Mouse (Mus musculus): ENCODE measurements around the gene Atf5. TPM values are rescaled to one million over a fixed set of nuclear protein-coding genes. Genes with fewer than 3 reads are reported as not detected.

Gene Atf5
- total RNA-seq (2014; rRNA removed), result 10.1 and 15.8 TPM in 2 replicates
- 4.1 and 4.4 TPM in 2 replicates for polyA plus RNA-seq (2015; fragmentation: Nextera tagmentation; extraction: Ambion mirVana)

- H3K36me3 ChIP-seq (ENCODE audit: insufficient read depth, low read length), result no peaks in the 10 kb centered on the region
- DNase-seq (ENCODE audit: low spot score), result peak; percentile 72
- peak within 1 kb of the TSS; percentile 85 for H3K4me3 ChIP-seq (ENCODE audit: low read length)
- TF ChIP-seq CTCF (IDR thresholded peaks at IDR 0.05; ENCODE audit: low read depth), result no peak
- WGBS, result under 1% methylated on average over 38 of the region's 57 CpGs
- H3K4me1 ChIP-seq (ENCODE audit: insufficient read depth, low read length), result peaks cover 23% of the 10 kb centered on the region
- H3K9me3 ChIP-seq (ENCODE audit: low read length), result no peaks in the 10 kb centered on the region
- no peaks in the 10 kb centered on the region for H3K27me3 ChIP-seq (ENCODE audit: insufficient read depth, low read length)
- H3K4me2 ChIP-seq (ENCODE audit: low read depth, low read length), result peak within 1 kb of the TSS; percentile 87
- H3K9ac ChIP-seq (replicated peaks; ENCODE audit: low read length), result peak within 1 kb of the TSS; percentile 93
- ATAC-seq, result peak; percentile 36
- H3K27ac ChIP-seq, result peak within 1 kb of the TSS; percentile 94
These were observed at the start of gene Atf5 for GRCm38 (mm10) chr7:44816470-44817021. TSS of gene Atf5 (minus strand) at chr7:44816658.

- no peak for ATAC-seq
- Histone ChIP-seq H3K4me1 (ENCODE audit: insufficient read depth, low read length) (peaks cover 25% of the 10 kb centered on the region), H3K36me3 (ENCODE audit: insufficient read depth, low read length) (peaks cover 27% of the 10 kb centered on the region), H3K4me3 (ENCODE audit: low read length) (no peak overlapping the region), H3K9me3 (ENCODE audit: low read length) (no peaks in the 10 kb centered on the region), H3K27ac (peak overlapping the region; percentile 70; the same call in 1 of the 2 replicates), H3K4me2 (ENCODE audit: low read depth, low read length) (no peak overlapping the region), H3K27me3 (ENCODE audit: insufficient read depth, low read length) (no peaks in the 10 kb centered on the region), H3K9ac (replicated peaks; ENCODE audit: low read length) (peak overlapping the region; percentile 2; the same call in 1 of the 2 replicates)
- no peak for DNase-seq (ENCODE audit: low spot score)
- 69% methylated on average over 24 of the region's 24 CpGs for WGBS
- no peak for TF ChIP-seq CTCF (IDR thresholded peaks at IDR 0.05; ENCODE audit: low read depth)
These were observed 48.4 kb upstream of the Atf5 start for GRCm38 (mm10) chr7:44864595-44865542.

- Histone ChIP-seq H3K27me3 (ENCODE audit: insufficient read depth, low read length) (no peaks in the 10 kb centered on the region), H3K4me2 (ENCODE audit: low read depth, low read length) (no peak overlapping the region), H3K27ac (no peak overlapping the region), H3K4me1 (ENCODE audit: insufficient read depth, low read length) (peaks cover 25% of the 10 kb centered on the region), H3K9me3 (ENCODE audit: low read length) (no peaks in the 10 kb centered on the region), H3K36me3 (ENCODE audit: insufficient read depth, low read length) (peaks cover 27% of the 10 kb centered on the region), H3K9ac (replicated peaks; ENCODE audit: low read length) (no peak overlapping the region), H3K4me3 (ENCODE audit: low read length) (no peak overlapping the region)
- DNase-seq (ENCODE audit: low spot score) (no peak), ATAC-seq (no peak)
- TF ChIP-seq CTCF (IDR thresholded peaks at IDR 0.05; ENCODE audit: low read depth), result no peak
- 81% methylated on average over 11 of the region's 11 CpGs for WGBS
These were observed 47.6 kb upstream of the Atf5 start for GRCm38 (mm10) chr7:44863982-44864494.

DNA sequence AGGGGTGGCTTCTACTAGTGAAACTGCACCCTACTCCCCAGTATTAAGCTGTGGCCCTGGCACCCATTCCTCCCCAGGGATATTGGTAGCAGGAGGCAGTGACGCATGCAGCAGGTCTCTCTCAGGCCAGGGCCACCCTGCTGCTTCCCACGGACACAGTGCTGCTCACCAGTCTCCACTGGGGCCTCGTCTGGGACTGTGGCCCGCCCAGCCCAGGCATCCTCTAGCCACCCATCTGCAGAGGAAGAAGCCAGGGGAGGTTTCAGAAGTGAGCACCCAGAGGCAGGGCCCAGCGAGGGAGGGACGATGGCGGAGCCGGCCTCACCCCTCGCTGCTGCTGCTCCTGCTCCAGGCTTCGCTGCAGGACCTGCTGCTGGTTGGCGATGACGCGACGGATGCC, 46.8 kb upstream of the Atf5 start:
- no peak overlapping the region for H3K27ac ChIP-seq
- DNase-seq (ENCODE audit: low spot score) (no peak), ATAC-seq (no peak)
- no peak overlapping the region for H3K4me2 ChIP-seq (ENCODE audit: low read depth, low read length)
- H3K36me3 ChIP-seq (ENCODE audit: insufficient read depth, low read length), result peaks cover 27% of the 10 kb centered on the region
- no peaks in the 10 kb centered on the region for H3K9me3 ChIP-seq (ENCODE audit: low read length)
- no peak overlapping the region for H3K4me3 ChIP-seq (ENCODE audit: low read length)
- no peaks in the 10 kb centered on the region for H3K27me3 ChIP-seq (ENCODE audit: insufficient read depth, low read length)
- no peak overlapping the region for H3K9ac ChIP-seq (replicated peaks; ENCODE audit: low read length)
- WGBS, result 91% methylated on average over 14 of the region's 14 CpGs
- peaks cover 27% of the 10 kb centered on the region for H3K4me1 ChIP-seq (ENCODE audit: insufficient read depth, low read length)
- no peak for TF ChIP-seq CTCF (IDR thresholded peaks at IDR 0.05; ENCODE audit: low read depth)

DNA sequence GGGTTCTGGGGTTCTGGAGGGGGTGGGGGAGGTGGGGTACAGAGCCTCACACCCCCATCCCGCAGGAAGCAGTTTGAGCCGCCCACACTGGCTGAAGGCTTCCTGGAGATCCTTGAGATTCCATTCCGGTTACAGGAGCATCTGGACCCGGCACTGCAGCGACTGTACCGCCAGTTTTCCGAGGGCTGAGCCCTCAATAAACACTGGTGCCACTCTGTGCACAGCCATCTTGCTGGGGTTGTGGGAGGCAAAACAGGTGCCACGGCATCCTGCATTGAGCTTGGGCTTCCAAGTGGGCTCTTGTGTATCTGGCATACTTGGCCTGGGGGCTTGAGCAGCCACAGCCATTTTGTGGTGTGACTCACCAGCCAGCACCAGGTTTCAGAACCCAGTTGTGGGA, 46.0 kb upstream of the Atf5 start:
- Histone ChIP-seq H3K4me1 (ENCODE audit: insufficient read depth, low read length) (peaks cover 23% of the 10 kb centered on the region), H3K9ac (replicated peaks; ENCODE audit: low read length) (no peak overlapping the region), H3K4me3 (ENCODE audit: low read length) (no peak overlapping the region), H3K9me3 (ENCODE audit: low read length) (no peaks in the 10 kb centered on the region), H3K4me2 (ENCODE audit: low read depth, low read length) (no peak overlapping the region), H3K27me3 (ENCODE audit: insufficient read depth, low read length) (no peaks in the 10 kb centered on the region), H3K36me3 (ENCODE audit: insufficient read depth, low read length) (peaks cover 27% of the 10 kb centered on the region), H3K27ac (no peak overlapping the region)
- WGBS, result 79% methylated on average over 8 of the region's 8 CpGs
- ATAC-seq (no peak), DNase-seq (ENCODE audit: low spot score) (no peak)
- TF ChIP-seq CTCF (IDR thresholded peaks at IDR 0.05; ENCODE audit: low read depth), result no peak

- peaks cover 13% of the 10 kb centered on the region for H3K4me1 ChIP-seq (ENCODE audit: insufficient read depth, low read length)
- DNase-seq (ENCODE audit: low spot score) (no peak), ATAC-seq (no peak)
- H3K36me3 ChIP-seq (ENCODE audit: insufficient read depth, low read length), result peaks cover 27% of the 10 kb centered on the region
- H3K27ac ChIP-seq, result peak overlapping the region; percentile 36; the same call in 1 of the 2 replicates
- no peak overlapping the region for H3K4me3 ChIP-seq (ENCODE audit: low read length)
- H3K4me2 ChIP-seq (ENCODE audit: low read depth, low read length), result no peak overlapping the region
- no peaks in the 10 kb centered on the region for H3K9me3 ChIP-seq (ENCODE audit: low read length)
- TF ChIP-seq CTCF (IDR thresholded peaks at IDR 0.05; ENCODE audit: low read depth), result 0 out of 2 replicates have a peak, but pooled peaks have one; percentile 13
- H3K9ac ChIP-seq (replicated peaks; ENCODE audit: low read length), result no peak overlapping the region
- no peaks in the 10 kb centered on the region for H3K27me3 ChIP-seq (ENCODE audit: insufficient read depth, low read length)
- 70% methylated on average over 14 of the region's 14 CpGs for WGBS
These were observed 45.0 kb upstream of the Atf5 start for GRCm38 (mm10) chr7:44861429-44861816.

Measured in hindbrain, postnatal 0 days (tissue).